Mouse (Mus musculus): ENCODE results near the gene Il1rn.

Il1rn gene

GRCm38 (mm10) chr2:24366214-24366975 is 29.7 kb downstream of the Il1rn start:
- H3K9me3 ChIP-seq (ENCODE audit: low read length): no peaks in the 10 kb centered on the region
- no peak overlapping the region for H3K4me3 ChIP-seq (replicated peaks; ENCODE audit: low read length)
- no peaks in the 10 kb centered on the region for H3K36me3 ChIP-seq (ENCODE audit: insufficient read depth, low read length)
- peaks cover 4% of the 10 kb centered on the region; the same call in 1 of the 2 replicates for H3K4me1 ChIP-seq (replicated peaks; ENCODE audit: low read depth, low read length)
- peaks cover 39% of the 10 kb centered on the region for H3K27me3 ChIP-seq (ENCODE audit: insufficient read depth, low read length)
- TF ChIP-seq CTCF (conservative IDR thresholded peaks at IDR 0.05; ENCODE audit: low read length) (no peak), NANOG (IDR thresholded peaks at IDR 0.05; ENCODE audit: borderline replicate concordance, low read length) (no peak), POU5F1 (IDR thresholded peaks at IDR 0.05; ENCODE audit: borderline replicate concordance, low read length) (no peak)

GRCm38 (mm10) chr2:24367030-24367894 is 30.6 kb downstream of the Il1rn start, which contains the start of gene Psd4:
Gene Psd4 (plus strand): TSS chr2:24367580.
- Histone ChIP-seq H3K27me3 (ENCODE audit: insufficient read depth, low read length) (peaks cover 41% of the 10 kb centered on the region), H3K4me3 (replicated peaks; ENCODE audit: low read length) (peak within 1 kb of the TSS; percentile 65)
- no peak for TF ChIP-seq POU5F1 (IDR thresholded peaks at IDR 0.05; ENCODE audit: borderline replicate concordance, low read length)
- TF ChIP-seq NANOG (IDR thresholded peaks at IDR 0.05; ENCODE audit: borderline replicate concordance, low read length): no peak
- TF ChIP-seq CTCF (conservative IDR thresholded peaks at IDR 0.05; ENCODE audit: low read length): peak; percentile 10; the same call in 1 of the 2 replicates

GRCm38 (mm10) chr2:24367895-24368261 is 31.2 kb downstream of the Il1rn start:
- Histone ChIP-seq H3K4me3 (replicated peaks; ENCODE audit: low read length) (peak overlapping the region; percentile 65), H3K9me3 (ENCODE audit: low read length) (no peaks in the 10 kb centered on the region), H3K4me1 (replicated peaks; ENCODE audit: low read depth, low read length) (peaks cover 4% of the 10 kb centered on the region; the same call in 1 of the 2 replicates), H3K27me3 (ENCODE audit: insufficient read depth, low read length) (peaks cover 41% of the 10 kb centered on the region), H3K36me3 (ENCODE audit: insufficient read depth, low read length) (no peaks in the 10 kb centered on the region)
- no peak for TF ChIP-seq POU5F1 (IDR thresholded peaks at IDR 0.05; ENCODE audit: borderline replicate concordance, low read length)
- TF ChIP-seq NANOG (IDR thresholded peaks at IDR 0.05; ENCODE audit: borderline replicate concordance, low read length): no peak

More at GRCm38 (mm10) chr2:24367030-24367894, 30.6 kb downstream of the Il1rn start, which contains the start of gene Psd4:
- Histone ChIP-seq H3K4me1 (replicated peaks; ENCODE audit: low read depth, low read length) (peaks cover 4% of the 10 kb centered on the region; the same call in 1 of the 2 replicates), H3K9me3 (ENCODE audit: low read length) (no peaks in the 10 kb centered on the region), H3K36me3 (ENCODE audit: insufficient read depth, low read length) (no peaks in the 10 kb centered on the region)

- no peak overlapping the region for H3K4me3 ChIP-seq (replicated peaks; ENCODE audit: low read length)
- TF ChIP-seq CTCF (conservative IDR thresholded peaks at IDR 0.05; ENCODE audit: low read length) (no peak), POU5F1 (IDR thresholded peaks at IDR 0.05; ENCODE audit: borderline replicate concordance, low read length) (no peak), NANOG (IDR thresholded peaks at IDR 0.05; ENCODE audit: borderline replicate concordance, low read length) (no peak)
- H3K4me1 ChIP-seq (replicated peaks; ENCODE audit: low read depth, low read length): no peaks in the 10 kb centered on the region
- no peaks in the 10 kb centered on the region for H3K36me3 ChIP-seq (ENCODE audit: insufficient read depth, low read length)
- H3K9me3 ChIP-seq (ENCODE audit: low read length): no peaks in the 10 kb centered on the region; the same call in 1 of the 2 replicates
- H3K27me3 ChIP-seq (ENCODE audit: insufficient read depth, low read length): peaks cover 8% of the 10 kb centered on the region
These were observed 42.2 kb downstream of the Il1rn start for GRCm38 (mm10) chr2:24378747-24379450.

- Histone ChIP-seq H3K27me3 (ENCODE audit: insufficient read depth, low read length) (peaks cover 8% of the 10 kb centered on the region), H3K4me3 (replicated peaks; ENCODE audit: low read length) (no peak overlapping the region), H3K9me3 (ENCODE audit: low read length) (no peaks in the 10 kb centered on the region; the same call in 1 of the 2 replicates), H3K36me3 (ENCODE audit: insufficient read depth, low read length) (no peaks in the 10 kb centered on the region), H3K4me1 (replicated peaks; ENCODE audit: low read depth, low read length) (peaks cover 32% of the 10 kb centered on the region)
- TF ChIP-seq POU5F1 (IDR thresholded peaks at IDR 0.05; ENCODE audit: borderline replicate concordance, low read length) (no peak), CTCF (conservative IDR thresholded peaks at IDR 0.05; ENCODE audit: low read length) (no peak), NANOG (IDR thresholded peaks at IDR 0.05; ENCODE audit: borderline replicate concordance, low read length) (no peak)
These were observed 46.0 kb downstream of the Il1rn start for GRCm38 (mm10) chr2:24382456-24383230.

GRCm38 (mm10) chr2:24383636-24384035 is 47.0 kb downstream of the Il1rn start:
- TF ChIP-seq CTCF (conservative IDR thresholded peaks at IDR 0.05; ENCODE audit: low read length) (no peak), NANOG (IDR thresholded peaks at IDR 0.05; ENCODE audit: borderline replicate concordance, low read length) (no peak), POU5F1 (IDR thresholded peaks at IDR 0.05; ENCODE audit: borderline replicate concordance, low read length) (no peak)
- no peaks in the 10 kb centered on the region; the same call in 1 of the 2 replicates for H3K9me3 ChIP-seq (ENCODE audit: low read length)

DNA sequence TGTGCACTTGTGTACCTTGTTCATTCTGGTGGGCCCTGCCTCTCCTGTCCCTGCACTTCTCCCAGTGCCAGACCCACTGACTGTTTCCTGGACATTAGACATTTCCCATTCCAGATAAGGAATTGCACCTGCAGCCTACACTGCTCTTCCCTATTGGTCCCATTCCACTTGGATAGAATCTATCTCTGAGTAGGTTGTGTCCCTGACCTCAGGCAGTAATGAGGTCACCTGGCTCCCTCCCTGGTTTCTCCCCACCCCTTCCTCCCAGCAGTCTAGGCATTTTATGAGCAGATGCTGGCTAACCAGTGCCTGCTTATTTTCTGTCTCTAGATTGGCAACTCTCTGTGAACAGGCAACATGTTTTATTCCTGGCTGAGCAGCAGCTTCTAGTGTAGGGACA is 47.7 kb downstream of the Il1rn start:
- Histone ChIP-seq H3K36me3 (ENCODE audit: insufficient read depth, low read length) (no peaks in the 10 kb centered on the region), H3K4me1 (replicated peaks; ENCODE audit: low read depth, low read length) (peaks cover 32% of the 10 kb centered on the region), H3K27me3 (ENCODE audit: insufficient read depth, low read length) (peaks cover 8% of the 10 kb centered on the region), H3K9me3 (ENCODE audit: low read length) (no peaks in the 10 kb centered on the region), H3K4me3 (replicated peaks; ENCODE audit: low read length) (no peak overlapping the region)
- TF ChIP-seq CTCF (conservative IDR thresholded peaks at IDR 0.05; ENCODE audit: low read length) (no peak), POU5F1 (IDR thresholded peaks at IDR 0.05; ENCODE audit: borderline replicate concordance, low read length) (no peak), NANOG (IDR thresholded peaks at IDR 0.05; ENCODE audit: borderline replicate concordance, low read length) (no peak)

More at GRCm38 (mm10) chr2:24383636-24384035, 47.0 kb downstream of the Il1rn start:
- H3K4me3 ChIP-seq (replicated peaks; ENCODE audit: low read length): no peak overlapping the region
- peaks cover 8% of the 10 kb centered on the region for H3K27me3 ChIP-seq (ENCODE audit: insufficient read depth, low read length)
- H3K36me3 ChIP-seq (ENCODE audit: insufficient read depth, low read length): no peaks in the 10 kb centered on the region
- peaks cover 32% of the 10 kb centered on the region for H3K4me1 ChIP-seq (replicated peaks; ENCODE audit: low read depth, low read length)

All from E14TG2a.4 (cell line).